Mouse (Mus musculus): ENCODE measurements around the gene Nlrp4e. TPM values are rescaled to one million over a fixed set of nuclear protein-coding genes. Genes with fewer than 3 reads are reported as not detected.
"Not testable (repeated sequence)": the region's sequence is repeated elsewhere in the genome, so short reads cannot be mapped to it uniquely, and the experiment has no call there.

The Nlrp4e gene
- not detected in 2 replicates for polyA plus RNA-seq (2015; fragmentation: Nextera tagmentation; extraction: Ambion mirVana)

- WGBS, result 93% methylated on average over 3 of the region's 3 CpGs
- not testable (repeated sequence) for ATAC-seq (ENCODE audit: low FRiP score)
Measured at GRCm38 (mm10) chr7:23300892-23301291, at the start of gene Nlrp4e. Nlrp4e (plus strand) TSS chr7:23301192.

DNA sequence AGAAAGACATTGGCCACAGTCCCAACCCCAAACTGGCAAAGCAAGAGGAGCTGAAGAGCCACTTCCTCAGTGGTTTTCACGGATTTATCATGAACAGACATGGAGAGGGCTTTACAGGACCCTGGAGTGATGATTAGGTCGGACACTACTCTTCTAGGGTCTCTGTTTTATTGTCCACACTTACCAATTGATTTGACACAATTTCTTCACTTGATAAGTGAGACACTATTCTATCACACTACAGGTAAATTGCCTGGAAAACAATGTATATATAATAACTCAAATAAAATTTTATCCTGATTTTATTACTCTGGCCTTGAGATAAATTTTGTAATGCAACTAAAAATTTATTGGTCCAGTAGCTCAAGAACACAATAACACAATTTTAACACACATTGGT lies 49.4 kb upstream of the Nlrp4e start, which contains the start of gene Vmn1r166:
Gene Vmn1r166, minus strand, starts transcription at position 101 of the 400 bp plus-strand sequence.
- not testable (repeated sequence) for H3K27me3 ChIP-seq (replicated peaks); H3K9ac ChIP-seq (replicated peaks); H3K4me3 ChIP-seq (replicated peaks); H3K27ac ChIP-seq (replicated peaks); H3K4me1 ChIP-seq; H3K9me3 ChIP-seq (replicated peaks); H3K36me3 ChIP-seq; ATAC-seq (ENCODE audit: low FRiP score); H3K4me2 ChIP-seq
- WGBS, result no CpG with 5 or more reads among the region's 2 CpGs

More at GRCm38 (mm10) chr7:23300892-23301291, at the start of gene Nlrp4e:
- H3K4me1 ChIP-seq; H3K9ac ChIP-seq (replicated peaks); H3K27me3 ChIP-seq (replicated peaks); H3K4me2 ChIP-seq; H3K36me3 ChIP-seq; H3K4me3 ChIP-seq (replicated peaks); H3K27ac ChIP-seq (replicated peaks): not testable (repeated sequence)
- H3K9me3 ChIP-seq (replicated peaks), result peaks cover 14% of the 10 kb centered on the region; the same call in 1 of the 2 replicates

GRCm38 (mm10) chr7:23278800-23279199 lies 22.2 kb upstream of the Nlrp4e start, which contains the start of gene Gm6902:
Gm6902 (minus strand) TSS chr7:23278900.
- no CpG with 5 or more reads among the region's 2 CpGs for WGBS
- ATAC-seq (ENCODE audit: low FRiP score); H3K27ac ChIP-seq (replicated peaks): not testable (repeated sequence)

DNA sequence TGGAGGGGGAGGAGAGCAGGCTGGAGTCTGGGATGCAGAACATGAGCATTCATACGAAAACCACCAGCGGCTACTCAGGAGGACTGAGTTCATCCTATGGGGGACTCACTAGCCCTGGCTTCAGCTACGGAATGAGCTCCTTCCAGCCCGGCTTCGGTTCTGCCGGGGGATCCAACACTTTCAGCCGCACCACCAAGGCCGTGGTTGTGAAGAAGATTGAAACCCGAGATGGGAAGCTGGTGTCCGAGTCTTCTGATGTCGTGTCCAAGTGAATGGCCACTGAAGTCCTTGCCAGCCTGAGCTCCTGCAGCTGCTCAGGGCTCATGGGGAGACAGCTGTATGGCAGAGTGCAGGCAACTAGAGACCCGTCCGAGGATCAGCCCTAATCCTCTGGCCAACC lies 57.3 kb downstream of the Nlrp4e start:
- not testable (repeated sequence) for H3K27ac ChIP-seq (replicated peaks); H3K36me3 ChIP-seq; H3K27me3 ChIP-seq (replicated peaks); H3K4me2 ChIP-seq; H3K4me1 ChIP-seq; ATAC-seq (ENCODE audit: low FRiP score); H3K4me3 ChIP-seq (replicated peaks); H3K9ac ChIP-seq (replicated peaks)
- peaks cover 40% of the 10 kb centered on the region for H3K9me3 ChIP-seq (replicated peaks)
- WGBS, result 92% methylated on average over 13 of the region's 13 CpGs

More at GRCm38 (mm10) chr7:23278800-23279199, 22.2 kb upstream of the Nlrp4e start, which contains the start of gene Gm6902:
- H3K9me3 ChIP-seq (replicated peaks); H3K4me3 ChIP-seq (replicated peaks); H3K4me1 ChIP-seq; H3K36me3 ChIP-seq; H3K27me3 ChIP-seq (replicated peaks); H3K4me2 ChIP-seq; H3K9ac ChIP-seq (replicated peaks): not testable (repeated sequence)

DNA sequence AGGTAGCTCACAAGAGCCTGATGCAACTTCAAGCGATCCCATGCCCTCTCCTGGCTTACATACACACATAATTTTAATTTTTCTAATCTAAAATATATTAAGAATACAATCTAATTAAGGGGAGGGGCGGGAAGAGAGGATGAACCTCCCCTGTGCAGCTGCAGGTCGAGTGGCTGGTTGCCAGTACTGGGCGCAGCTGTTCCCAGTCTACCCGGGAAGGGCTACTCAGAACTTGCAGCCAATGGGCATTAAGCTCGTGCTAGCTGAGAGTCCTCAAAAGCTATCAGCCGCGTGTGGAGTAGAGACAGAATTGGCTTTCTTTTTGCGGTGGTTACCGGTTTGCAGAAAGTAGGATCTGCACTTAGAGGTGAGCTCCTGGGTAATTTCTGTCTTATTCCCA lies 84.6 kb downstream of the Nlrp4e start, which contains the start of gene Nlrp5:
Gene Nlrp5, plus strand, starts transcription at position 301 of the 400 bp plus-strand sequence.
- no peaks in the 10 kb centered on the region for H3K36me3 ChIP-seq
- ATAC-seq (ENCODE audit: low FRiP score), result no peak
- no peak within 1 kb of the TSS for H3K4me2 ChIP-seq
- WGBS, result 73% methylated on average over 10 of the region's 10 CpGs
- peaks cover 23% of the 10 kb centered on the region; the same call in 1 of the 2 replicates for H3K9me3 ChIP-seq (replicated peaks)
- no peak within 1 kb of the TSS for H3K4me3 ChIP-seq (replicated peaks)
- H3K9ac ChIP-seq (replicated peaks), result no peak within 1 kb of the TSS
- no peaks in the 10 kb centered on the region for H3K4me1 ChIP-seq
- no peaks in the 10 kb centered on the region for H3K27me3 ChIP-seq (replicated peaks)
- H3K27ac ChIP-seq (replicated peaks), result no peak within 1 kb of the TSS

Small RNAs within 50 kb of the gene (microRNA-seq; reads per million reads assigned to microRNA genes)
- not detected for gene Gm25196

Other genes starting within 250 kb of the Nlrp4e start
- not detected in 2 replicates for gene Vmn1r163, start 245.7 kb upstream of the Nlrp4e start, polyA plus RNA-seq (2015; fragmentation: Nextera tagmentation; extraction: Ambion mirVana)
- gene Gm8720, start 233.7 kb upstream of the Nlrp4e start, polyA plus RNA-seq (2015; fragmentation: Nextera tagmentation; extraction: Ambion mirVana), result not detected in 2 replicates
- gene Gm10662, start 156.7 kb upstream of the Nlrp4e start, polyA plus RNA-seq (2015; fragmentation: Nextera tagmentation; extraction: Ambion mirVana), result not detected in 2 replicates
- gene Vmn1r165, start 83.9 kb upstream of the Nlrp4e start, polyA plus RNA-seq (2015; fragmentation: Nextera tagmentation; extraction: Ambion mirVana), result not detected in 2 replicates
- gene Vmn1r166, start 49.5 kb upstream of the Nlrp4e start, polyA plus RNA-seq (2015; fragmentation: Nextera tagmentation; extraction: Ambion mirVana), result not detected in 2 replicates
- not detected in 2 replicates for gene Gm6902, start 22.3 kb upstream of the Nlrp4e start, polyA plus RNA-seq (2015; fragmentation: Nextera tagmentation; extraction: Ambion mirVana)
- gene Nlrp5, start 84.7 kb downstream of the Nlrp4e start, polyA plus RNA-seq (2015; fragmentation: Nextera tagmentation; extraction: Ambion mirVana), result not detected in 2 replicates
- gene Vmn1r167, start 206.0 kb downstream of the Nlrp4e start, polyA plus RNA-seq (2015; fragmentation: Nextera tagmentation; extraction: Ambion mirVana), result not detected in 2 replicates
- not detected in 2 replicates for gene Vmn1r168, start 238.5 kb downstream of the Nlrp4e start, polyA plus RNA-seq (2015; fragmentation: Nextera tagmentation; extraction: Ambion mirVana)

Measured in neural tube, embryonic 15.5 days (tissue).